15 mouse cellular contexts compared by ENCODE assay signal in genomic region chr3:131085978-131086377, GRCm38 (mm10). TPM values are rescaled to one million over a fixed set of nuclear protein-coding genes. Genes with fewer than 3 reads are reported as not detected.
DNase-seq lines count a peak whose midpoint lies in the region; ATAC-seq lines count a peak whose summit lies in the region.
"Had no signal": no experiment of that assay in that cellular context is flagged by ENCODE, and none has a peak within 500 bp of the region (broad histone marks: within the 10 kb centered on the region; RNA-seq: fewer than 3 reads in every experiment).

No protein-coding gene starts in this region.

- H3K4me3 ChIP-seq in heart, embryonic 10.5 days, result no peak overlapping the region

- 54% methylated on average over 9 of the region's 9 CpGs for WGBS in heart, embryonic 10.5 days

- peaks cover 10% of the 10 kb centered on the region; the same call in 1 of the 2 replicates for H3K27me3 ChIP-seq in heart, embryonic 10.5 days (ENCODE audit: insufficient read depth, poor library complexity, severe bottlenecking)
- H3K27me3 ChIP-seq: CH12.LX, Patski had no signal

- no peak overlapping the region for H3K27ac ChIP-seq in heart, embryonic 10.5 days
- H3K27ac ChIP-seq: embryonic facial prominence, embryonic 13.5 days; forebrain, embryonic 12.5 days; hindbrain, embryonic 10.5 days; hindbrain, embryonic 14.5 days had no signal

- ATAC-seq in hematopoietic stem cell, adult 5-6 weeks (replicated peaks in 1 of 2; ENCODE audit: insufficient read depth in 1 of 2, low FRiP score in 2 of 2, low TSS enrichment in 1 of 2, low read depth in 1 of 2, poor library complexity in 2 of 2, severe bottlenecking in 2 of 2), result peak; percentile 61 to 67
- ATAC-seq: intestine, embryonic 16.5 days had no signal

- peak; percentile 12 for DNase-seq in CD4-positive helper T cell, adult 2 months (ENCODE audit: low read depth, low spot score)
- peak; percentile 16 for DNase-seq in T-cell, adult 2 months (ENCODE audit: low spot score)
- peak; percentile 39 for DNase-seq in naive thymus-derived CD4-positive, alpha-beta T cell, adult 2 months (ENCODE audit: low read depth)
- DNase-seq in heart, embryonic 10.5 days (ENCODE audit: low spot score), result no peak
- no peak for DNase-seq in right cerebral cortex, adult 2 months (ENCODE audit: low spot score in 2 of 2)
- DNase-seq: cerebellum, adult 2 months; gastrocnemius, postnatal 10 days had no signal

- H3K4me1 ChIP-seq in heart, embryonic 10.5 days, result peaks cover 15% of the 10 kb centered on the region; the same call in 1 of the 2 replicates

- no peaks in the 10 kb centered on the region for H3K36me3 ChIP-seq in heart, embryonic 10.5 days
- H3K36me3 ChIP-seq: embryonic facial prominence, embryonic 13.5 days; forebrain, embryonic 12.5 days; hindbrain, embryonic 10.5 days had no signal

- H3K9me3 ChIP-seq in heart, embryonic 10.5 days, result no peaks in the 10 kb centered on the region
- H3K9me3 ChIP-seq: embryonic facial prominence, embryonic 13.5 days; forebrain, embryonic 12.5 days; hindbrain, embryonic 10.5 days had no signal

RNA-seq across cellular contexts. Expression of gene Lef1, which starts 24.3 kb away (rescaled TPM):
- total RNA-seq in hematopoietic stem cell, adult 5-6 weeks (2017), result 0.38 and 0.89 TPM in 2 replicates
- 22.2 and 29.3 TPM in 2 replicates for polyA plus RNA-seq in heart, embryonic 10.5 days (2016; fragmentation: Nextera tagmentation; extraction: Ambion mirVana)

Comparison
In these comparisons a context has a peak if more than half of its experiments do, and no peak if none do; other contexts are left out.
1. DNase-seq: peak in CD4-positive helper T cell, adult 2 months (single experiment), T-cell, adult 2 months (single experiment) and naive thymus-derived CD4-positive, alpha-beta T cell, adult 2 months (single experiment); none in heart, embryonic 10.5 days (single experiment) and right cerebral cortex, adult 2 months (0 of 2).